Mouse (Mus musculus): ENCODE measurements around the gene Loxl4. TPM values are rescaled to one million over a fixed set of nuclear protein-coding genes. Genes with fewer than 3 reads are reported as not detected.

Gene Loxl4
- 1.8 and 2.5 TPM in 2 replicates for polyA plus RNA-seq (2012; rRNA removed)

DNA sequence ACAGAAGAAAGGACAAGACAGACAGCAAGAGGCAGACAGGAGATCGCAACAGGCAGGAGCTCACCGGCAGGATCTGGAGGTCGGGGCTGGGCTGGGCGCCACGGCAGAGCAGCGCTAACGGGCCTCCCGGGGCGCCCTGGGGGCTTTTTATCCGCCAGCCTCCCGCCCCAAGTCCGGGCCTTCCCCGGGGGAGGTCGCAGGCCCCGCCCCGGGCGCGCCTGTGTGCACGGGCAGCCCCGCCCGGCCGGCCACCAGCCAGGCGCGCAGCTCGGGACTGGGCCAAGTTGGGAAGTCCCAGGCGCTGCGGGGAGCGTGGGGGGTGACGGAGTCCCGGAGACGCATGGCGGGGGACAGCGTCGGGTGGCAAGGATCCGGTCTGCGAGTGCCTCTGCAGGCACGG is at the start of gene Loxl4:
Gene Loxl4, minus strand, starts transcription at position 160 of the 400 bp plus-strand sequence.
- peak; percentile 47 for DNase-seq
- Histone ChIP-seq H3K4me1 (ENCODE audit: control insufficient read depth, insufficient read depth, low read length) (no peaks in the 10 kb centered on the region), H3K4me3 (replicated peaks; ENCODE audit: extremely low read depth, low read depth, low read length) (peak within 1 kb of the TSS; percentile 49)
- 1% methylated on average over 37 of the region's 37 CpGs for WGBS
- TF ChIP-seq CTCF (IDR thresholded peaks at IDR 0.05; ENCODE audit: insufficient read depth, low read length) (no peak), POLR2A (IDR thresholded peaks at IDR 0.05; ENCODE audit: borderline replicate concordance, extremely low read depth, low read depth, low read length) (no peak)

DNA sequence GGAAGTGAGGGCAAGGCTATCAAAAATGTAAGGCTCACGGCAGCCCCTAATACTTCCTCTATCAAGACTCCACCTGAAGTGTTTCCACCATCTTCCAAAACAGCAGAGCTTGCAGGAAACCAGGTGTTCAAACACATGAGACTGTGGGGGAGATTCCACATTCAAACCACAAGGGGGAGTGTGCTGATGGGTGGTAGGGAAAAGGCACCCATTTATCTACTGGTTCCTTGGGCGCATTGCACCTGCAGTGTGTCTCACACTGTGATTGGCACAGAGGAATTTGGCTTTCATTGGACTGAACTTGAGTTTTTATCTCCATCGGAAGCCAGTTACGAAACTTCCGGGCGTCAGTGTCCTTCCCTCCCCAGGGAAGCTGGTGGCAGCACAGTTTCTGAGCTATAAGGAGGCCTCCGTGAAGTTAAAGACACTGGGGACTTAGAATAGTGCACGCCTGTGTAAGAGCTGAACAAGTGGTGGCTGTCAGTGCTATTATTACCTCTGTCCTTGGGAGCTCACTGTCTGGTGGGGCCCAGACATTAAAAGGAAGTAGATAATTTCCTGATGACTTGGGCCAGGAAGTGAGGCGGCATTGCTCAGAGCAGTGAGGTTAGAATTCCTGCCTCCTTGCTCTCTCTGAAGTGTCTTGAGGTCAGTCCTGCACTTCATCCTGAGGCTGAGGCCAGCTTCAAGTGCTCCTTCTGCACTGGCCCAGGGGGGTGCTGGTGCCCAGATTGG is 49.0 kb upstream of the Loxl4 start:
- WGBS, result 46% methylated on average over 9 of the region's 9 CpGs
- DNase-seq, result no peak
- H3K4me1 ChIP-seq (ENCODE audit: control insufficient read depth, insufficient read depth, low read length), result peaks cover 10% of the 10 kb centered on the region; the same call in 1 of the 2 replicates
- 0 out of 2 replicates have a peak, but pooled peaks have one; percentile 21 for TF ChIP-seq CTCF (IDR thresholded peaks at IDR 0.05; ENCODE audit: insufficient read depth, low read length)
- TF ChIP-seq POLR2A (IDR thresholded peaks at IDR 0.05; ENCODE audit: borderline replicate concordance, extremely low read depth, low read depth, low read length), result no peak
- no peak overlapping the region for H3K4me3 ChIP-seq (replicated peaks; ENCODE audit: extremely low read depth, low read depth, low read length)

DNA sequence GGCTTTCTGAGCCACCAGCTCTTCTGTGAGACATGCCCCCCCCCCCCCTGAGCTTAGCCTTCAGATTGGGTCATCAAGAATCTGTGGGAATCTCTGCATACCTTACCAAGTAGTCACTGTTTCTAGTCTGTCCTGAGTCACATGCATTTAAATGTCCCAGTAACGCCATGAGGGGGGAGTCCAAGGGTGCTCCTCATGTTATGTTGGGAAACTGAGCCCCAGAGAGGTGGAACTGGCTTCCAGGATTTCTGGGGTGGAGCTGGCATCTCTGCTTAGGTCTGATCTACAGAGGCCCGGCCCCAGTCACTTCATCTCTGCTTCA is 47.6 kb upstream of the Loxl4 start:
- 60% methylated on average over 2 of the region's 2 CpGs for WGBS
- no peak for DNase-seq
- Histone ChIP-seq H3K4me1 (ENCODE audit: control insufficient read depth, insufficient read depth, low read length) (peaks cover 10% of the 10 kb centered on the region; the same call in 1 of the 2 replicates), H3K4me3 (replicated peaks; ENCODE audit: extremely low read depth, low read depth, low read length) (no peak overlapping the region)
- TF ChIP-seq POLR2A (IDR thresholded peaks at IDR 0.05; ENCODE audit: borderline replicate concordance, extremely low read depth, low read depth, low read length) (no peak), CTCF (IDR thresholded peaks at IDR 0.05; ENCODE audit: insufficient read depth, low read length) (no peak)

DNA sequence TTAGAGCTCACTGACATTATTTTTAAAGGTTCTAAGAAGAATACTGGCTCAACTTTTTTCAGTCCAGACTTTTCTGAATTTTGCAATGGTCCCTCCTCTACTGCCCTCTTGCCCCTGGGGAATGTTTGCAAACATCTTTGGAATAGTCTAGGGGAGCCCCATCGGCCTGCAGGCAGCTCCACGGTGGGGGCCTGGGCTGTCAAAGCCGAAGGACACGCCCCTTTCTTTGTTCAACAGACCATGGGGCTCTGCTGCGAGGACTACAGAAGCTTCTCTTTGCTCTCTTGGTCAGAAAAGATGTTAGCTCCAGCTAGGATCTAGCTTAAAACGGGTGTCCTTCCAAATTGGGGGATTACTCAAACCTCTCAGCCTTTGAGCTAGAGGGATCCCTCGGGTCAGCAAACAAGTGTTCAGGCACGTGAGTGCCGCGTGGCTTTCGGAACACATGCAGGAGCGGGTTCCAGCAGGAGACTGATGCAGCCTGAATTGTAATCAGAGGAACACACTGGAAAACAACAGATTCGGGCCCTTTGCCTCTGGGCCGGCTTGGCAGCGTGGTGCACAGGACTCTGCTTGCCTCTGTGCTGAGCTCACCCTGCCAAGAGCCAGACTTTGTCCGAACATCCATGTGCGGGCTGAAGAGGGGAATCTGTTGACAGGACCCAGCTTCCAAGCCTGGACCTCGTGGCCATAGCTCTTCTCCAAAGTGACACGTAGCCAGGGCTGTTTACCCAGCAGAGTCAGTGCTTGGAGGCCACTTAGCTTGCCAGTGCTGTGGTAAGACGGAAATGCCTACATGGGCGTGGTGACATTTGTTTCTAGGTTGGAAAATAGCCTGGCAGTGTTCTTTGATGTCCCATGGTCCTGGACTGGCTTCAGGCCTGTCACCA is 47.0 kb upstream of the Loxl4 start:
- no peak for TF ChIP-seq CTCF (IDR thresholded peaks at IDR 0.05; ENCODE audit: insufficient read depth, low read length)
- TF ChIP-seq POLR2A (IDR thresholded peaks at IDR 0.05; ENCODE audit: borderline replicate concordance, extremely low read depth, low read depth, low read length), result no peak; the same call in 1 of the 2 replicates
- DNase-seq, result peak; percentile 50
- WGBS, result 34% methylated on average over 21 of the region's 21 CpGs
- Histone ChIP-seq H3K4me1 (ENCODE audit: control insufficient read depth, insufficient read depth, low read length) (peaks cover 10% of the 10 kb centered on the region; the same call in 1 of the 2 replicates), H3K4me3 (replicated peaks; ENCODE audit: extremely low read depth, low read depth, low read length) (no peak overlapping the region)

DNA sequence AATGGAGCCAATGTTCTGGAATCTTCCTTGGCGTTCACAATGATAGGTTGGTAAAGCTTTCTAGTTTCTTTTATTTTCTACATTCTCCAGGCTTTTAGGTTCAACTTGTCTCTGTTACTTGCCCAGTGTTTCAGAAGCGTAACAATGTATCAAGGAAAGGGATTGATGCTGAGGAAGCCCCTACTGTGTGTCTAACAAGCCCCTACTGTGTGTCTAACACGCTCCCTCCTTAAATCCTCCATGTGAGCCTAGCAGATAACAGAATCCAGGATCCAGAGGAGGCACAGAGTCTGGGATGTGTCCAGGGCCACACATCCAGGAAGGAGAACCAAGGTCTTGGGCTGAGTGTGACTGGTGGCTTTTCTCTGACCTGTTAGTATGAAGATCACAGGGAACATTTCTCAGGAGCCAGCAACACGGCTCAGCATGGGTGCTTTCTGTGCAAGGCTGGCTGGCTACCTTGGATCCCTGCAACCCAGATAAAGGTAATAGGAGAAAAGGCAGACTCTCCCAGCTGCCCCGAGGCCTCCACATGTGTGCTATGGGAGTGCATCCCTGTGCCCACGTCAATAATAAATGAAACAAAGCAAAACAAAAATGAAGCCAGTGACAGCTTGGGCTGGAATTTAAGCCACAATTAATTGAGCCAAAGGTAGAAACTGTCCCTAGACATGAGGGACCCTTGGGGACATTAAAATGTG is 46.0 kb upstream of the Loxl4 start:
- H3K4me1 ChIP-seq (ENCODE audit: control insufficient read depth, insufficient read depth, low read length), result peaks cover 10% of the 10 kb centered on the region; the same call in 1 of the 2 replicates
- WGBS, result 85% methylated on average over 6 of the region's 6 CpGs
- TF ChIP-seq POLR2A (IDR thresholded peaks at IDR 0.05; ENCODE audit: borderline replicate concordance, extremely low read depth, low read depth, low read length), result no peak
- TF ChIP-seq CTCF (IDR thresholded peaks at IDR 0.05; ENCODE audit: insufficient read depth, low read length), result no peak
- no peak for DNase-seq
- H3K4me3 ChIP-seq (replicated peaks; ENCODE audit: extremely low read depth, low read depth, low read length), result no peak overlapping the region

DNA sequence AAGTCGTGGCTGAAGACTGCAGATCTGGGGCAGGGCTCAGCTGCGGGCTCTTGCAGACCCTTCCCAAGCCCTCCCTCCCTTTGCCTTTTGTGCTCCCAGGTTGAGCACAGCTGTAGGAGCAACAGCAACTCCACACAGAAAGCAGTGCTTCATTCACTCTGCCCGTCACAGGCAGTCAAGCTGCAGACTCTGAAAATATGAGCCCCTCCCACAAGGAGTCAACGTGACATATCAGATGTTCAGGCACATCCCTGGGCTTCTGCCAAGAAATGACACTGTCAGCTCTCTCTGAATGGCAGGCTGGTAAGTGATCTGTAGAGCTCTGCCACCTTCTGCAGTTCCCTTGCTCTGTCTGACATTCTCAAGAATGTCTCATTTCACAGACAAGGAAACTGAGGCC is 45.2 kb upstream of the Loxl4 start:
- DNase-seq, result no peak
- 59% methylated on average over 4 of the region's 4 CpGs for WGBS

DNA sequence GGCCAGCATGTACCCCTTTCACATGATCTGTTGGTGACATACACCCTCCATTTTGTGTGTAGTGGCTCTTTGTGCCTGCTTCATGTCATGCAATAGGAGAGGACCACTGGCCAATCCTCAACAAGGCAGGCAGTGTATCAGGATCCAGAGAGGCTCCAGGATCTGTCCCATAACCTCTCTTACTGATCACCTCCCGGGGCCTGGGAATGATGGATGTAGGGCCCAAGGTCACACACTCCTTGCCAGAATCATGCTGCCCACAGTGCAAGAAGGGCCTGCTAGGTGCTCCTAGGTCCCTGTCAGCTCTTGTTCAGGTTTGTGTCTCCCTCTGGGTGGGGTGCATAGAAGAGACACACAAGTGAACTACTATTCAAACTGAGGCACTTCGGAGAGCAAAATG is 44.7 kb upstream of the Loxl4 start:
- 80% methylated on average over 2 of the region's 2 CpGs for WGBS
- Histone ChIP-seq H3K4me1 (ENCODE audit: control insufficient read depth, insufficient read depth, low read length) (peaks cover 10% of the 10 kb centered on the region; the same call in 1 of the 2 replicates), H3K4me3 (replicated peaks; ENCODE audit: extremely low read depth, low read depth, low read length) (no peak overlapping the region)
- DNase-seq, result no peak
- TF ChIP-seq CTCF (IDR thresholded peaks at IDR 0.05; ENCODE audit: insufficient read depth, low read length) (no peak), POLR2A (IDR thresholded peaks at IDR 0.05; ENCODE audit: borderline replicate concordance, extremely low read depth, low read depth, low read length) (no peak)

More for the DNA sequence above, 45.2 kb upstream of the Loxl4 start:
- H3K4me1 ChIP-seq (ENCODE audit: control insufficient read depth, insufficient read depth, low read length), result peaks cover 10% of the 10 kb centered on the region; the same call in 1 of the 2 replicates
- TF ChIP-seq POLR2A (IDR thresholded peaks at IDR 0.05; ENCODE audit: borderline replicate concordance, extremely low read depth, low read depth, low read length) (no peak), CTCF (IDR thresholded peaks at IDR 0.05; ENCODE audit: insufficient read depth, low read length) (no peak)
- no peak overlapping the region for H3K4me3 ChIP-seq (replicated peaks; ENCODE audit: extremely low read depth, low read depth, low read length)

DNA sequence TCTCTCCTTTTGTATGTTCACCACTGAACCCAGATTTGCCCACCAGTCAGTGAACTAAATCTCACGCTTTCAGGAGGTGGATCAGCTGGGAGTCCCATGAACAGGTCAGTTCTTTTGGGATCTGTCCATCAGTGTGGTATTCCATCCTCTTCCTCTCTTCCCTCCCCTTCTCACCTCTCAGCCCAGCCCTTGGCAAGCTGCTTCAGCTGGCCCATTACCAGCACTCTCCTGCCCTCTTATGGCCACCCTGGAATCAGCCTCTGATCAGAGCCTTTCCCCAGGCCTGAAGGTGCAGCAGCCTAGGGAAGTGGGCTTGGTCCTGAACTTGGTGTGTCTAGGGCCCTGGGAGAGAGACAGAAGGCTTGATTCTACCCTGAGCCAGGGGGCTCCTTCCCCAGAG is 42.4 kb upstream of the Loxl4 start:
- peaks cover 7% of the 10 kb centered on the region; the same call in 1 of the 2 replicates for H3K4me1 ChIP-seq (ENCODE audit: control insufficient read depth, insufficient read depth, low read length)
- H3K4me3 ChIP-seq (replicated peaks; ENCODE audit: extremely low read depth, low read depth, low read length), result no peak overlapping the region
- WGBS, result 21% methylated on average over 1 of the region's 1 CpGs
- TF ChIP-seq POLR2A (IDR thresholded peaks at IDR 0.05; ENCODE audit: borderline replicate concordance, extremely low read depth, low read depth, low read length) (no peak), CTCF (IDR thresholded peaks at IDR 0.05; ENCODE audit: insufficient read depth, low read length) (peak; percentile 78)
- DNase-seq, result peak; percentile 63

DNA sequence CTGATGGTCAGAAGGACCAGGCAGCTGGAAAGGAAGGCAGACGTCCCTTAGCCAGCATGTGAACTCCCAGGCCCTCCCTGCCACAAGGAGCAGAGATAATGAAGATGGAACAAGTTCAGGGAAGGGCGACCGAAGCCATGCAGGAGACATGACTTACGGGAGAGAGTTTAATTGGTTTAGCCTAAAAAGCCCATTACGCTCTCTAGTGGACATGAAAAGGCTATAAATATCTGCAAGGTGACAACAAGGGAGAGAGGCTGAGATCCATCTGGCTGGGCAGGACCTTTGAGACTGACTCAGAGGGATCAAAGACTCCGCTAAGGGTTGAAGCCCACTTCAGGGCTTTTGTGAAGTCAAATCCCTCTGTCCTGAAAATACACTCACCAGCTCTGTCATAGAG is 40.5 kb upstream of the Loxl4 start:
- Histone ChIP-seq H3K4me1 (ENCODE audit: control insufficient read depth, insufficient read depth, low read length) (no peaks in the 10 kb centered on the region), H3K4me3 (replicated peaks; ENCODE audit: extremely low read depth, low read depth, low read length) (no peak overlapping the region)
- no peak for TF ChIP-seq CTCF (IDR thresholded peaks at IDR 0.05; ENCODE audit: insufficient read depth, low read length)
- no peak for TF ChIP-seq POLR2A (IDR thresholded peaks at IDR 0.05; ENCODE audit: borderline replicate concordance, extremely low read depth, low read depth, low read length)
- no peak for DNase-seq
- 37% methylated on average over 6 of the region's 6 CpGs for WGBS

Data from lung, adult 2 months (tissue).